ENCODE assay signal across 18 mouse cellular contexts in the genomic region with DNA sequence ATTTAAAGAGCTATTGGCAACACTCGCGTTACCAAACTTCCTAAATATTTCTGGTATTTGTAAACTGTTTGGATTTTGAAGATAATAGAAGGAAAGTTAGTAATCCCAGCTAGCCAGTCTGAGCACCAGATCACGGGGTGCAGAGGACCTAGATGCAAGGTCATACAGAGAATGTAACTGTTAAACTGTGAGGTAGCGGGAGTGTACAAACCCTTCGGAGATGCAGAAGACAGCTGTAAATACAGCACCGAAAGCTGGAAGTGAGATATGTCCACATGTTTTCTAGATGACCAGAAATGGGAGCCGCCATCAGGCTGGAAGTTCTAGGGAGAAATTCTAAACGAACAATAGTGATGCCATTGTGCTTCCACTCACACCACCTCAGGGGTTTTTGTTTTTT.
DNase-seq lines count a peak whose midpoint lies in the region; ATAC-seq and TF ChIP-seq lines count a peak whose summit lies in the region.
"Had no signal": no experiment of that assay in that cellular context is flagged by ENCODE, and none has a peak within 500 bp of the region (broad histone marks: within the 10 kb centered on the region; RNA-seq: fewer than 3 reads in every experiment).

No protein-coding gene starts in this region.

- H3K27me3 ChIP-seq in heart, embryonic 16.5 days (ENCODE audit: control insufficient read depth, insufficient read depth, low read length) = no peaks in the 10 kb centered on the region
- H3K27me3 ChIP-seq in kidney, postnatal 0 days (ENCODE audit: insufficient read depth, low read length) = no peaks in the 10 kb centered on the region
- H3K27me3 ChIP-seq in lung, embryonic 15.5 days = no peaks in the 10 kb centered on the region
- no peaks in the 10 kb centered on the region for H3K27me3 ChIP-seq in stomach, embryonic 14.5 days (ENCODE audit: control insufficient read depth, insufficient read depth, low read length)
- no peaks in the 10 kb centered on the region for H3K27me3 ChIP-seq in stomach, postnatal 0 days (ENCODE audit: control insufficient read depth, insufficient read depth, low read length)
- H3K27me3 ChIP-seq: embryonic facial prominence, embryonic 15.5 days; heart, embryonic 15.5 days had no signal

- ATAC-seq in heart, embryonic 16.5 days (replicated peaks; ENCODE audit: extremely low read depth, insufficient read depth, low FRiP score) = no peak
- no peak for ATAC-seq in kidney, postnatal 0 days (replicated peaks; ENCODE audit: low FRiP score, low read depth)
- peak; percentile 53; the same call in 1 of the 2 replicates for ATAC-seq in lung, embryonic 15.5 days (ENCODE audit: borderline replicate concordance, extremely low read depth, low FRiP score, low TSS enrichment)
- ATAC-seq in stomach, embryonic 14.5 days (ENCODE audit: insufficient number of reproducible peaks, insufficient read depth, low FRiP score, low read depth) = no peak
- ATAC-seq in stomach, postnatal 0 days (ENCODE audit: low FRiP score, low TSS enrichment) = no peak
- ATAC-seq: forebrain, embryonic 14.5 days had no signal

- no peak overlapping the region for H3K9ac ChIP-seq in heart, embryonic 16.5 days (ENCODE audit: low read length)
- no peak overlapping the region for H3K9ac ChIP-seq in kidney, postnatal 0 days (ENCODE audit: low read depth, low read length)
- H3K9ac ChIP-seq in lung, embryonic 15.5 days = no peak overlapping the region
- H3K9ac ChIP-seq in stomach, embryonic 14.5 days (replicated peaks; ENCODE audit: low read depth, low read length) = no peak overlapping the region
- H3K9ac ChIP-seq in stomach, postnatal 0 days (ENCODE audit: low read length) = no peak overlapping the region
- H3K9ac ChIP-seq: embryonic facial prominence, embryonic 15.5 days; heart, embryonic 15.5 days had no signal

- 59% methylated on average over 8 of the region's 8 CpGs for WGBS in heart, embryonic 16.5 days
- WGBS in kidney, postnatal 0 days = 66% methylated on average over 8 of the region's 8 CpGs
- 27% methylated on average over 8 of the region's 8 CpGs for WGBS in lung, embryonic 15.5 days
- 34% methylated on average over 8 of the region's 8 CpGs for WGBS in stomach, embryonic 14.5 days
- WGBS in stomach, postnatal 0 days = 32% methylated on average over 8 of the region's 8 CpGs

- peak overlapping the region; percentile 22; the same call in 1 of the 2 replicates for H3K4me2 ChIP-seq in heart, embryonic 16.5 days (ENCODE audit: low read depth, low read length)
- no peak overlapping the region for H3K4me2 ChIP-seq in kidney, postnatal 0 days (ENCODE audit: low read length)
- H3K4me2 ChIP-seq in lung, embryonic 15.5 days = peak overlapping the region; percentile 29
- peak overlapping the region; percentile 10; the same call in 1 of the 2 replicates for H3K4me2 ChIP-seq in stomach, embryonic 14.5 days (replicated peaks; ENCODE audit: low read depth, low read length)
- H3K4me2 ChIP-seq in stomach, postnatal 0 days (replicated peaks; ENCODE audit: low read depth) = no peak overlapping the region
- H3K4me2 ChIP-seq: embryonic facial prominence, embryonic 15.5 days; heart, embryonic 11.5 days; heart, embryonic 15.5 days had no signal

- 0 out of 2 replicates have a peak, but pooled peaks cover 3% of the 10 kb centered on the region for H3K4me1 ChIP-seq in heart, embryonic 16.5 days (ENCODE audit: control insufficient read depth, insufficient read depth, low read length)
- H3K4me1 ChIP-seq in kidney, postnatal 0 days (replicated peaks; ENCODE audit: insufficient read depth, low read length) = no peaks in the 10 kb centered on the region
- H3K4me1 ChIP-seq in lung, embryonic 15.5 days = 0 out of 2 replicates have a peak, but pooled peaks cover 3% of the 10 kb centered on the region
- no peaks in the 10 kb centered on the region for H3K4me1 ChIP-seq in stomach, embryonic 14.5 days (ENCODE audit: control insufficient read depth, insufficient read depth, low read length)
- 0 out of 2 replicates have a peak, but pooled peaks cover 2% of the 10 kb centered on the region for H3K4me1 ChIP-seq in stomach, postnatal 0 days (replicated peaks; ENCODE audit: control insufficient read depth, insufficient read depth)

- TF ChIP-seq EP300 in stomach, postnatal 0 days (optimal IDR thresholded peaks at IDR 0.05) = no peak

- no peak for TF ChIP-seq CTCF in kidney, postnatal 0 days (IDR thresholded peaks at IDR 0.05; ENCODE audit: low read depth)
- TF ChIP-seq CTCF in stomach, postnatal 0 days (IDR thresholded peaks at IDR 0.05; ENCODE audit: low read depth) = no peak

- H3K9me3 ChIP-seq in heart, embryonic 16.5 days (replicated peaks; ENCODE audit: control insufficient read depth, low read length) = no peaks in the 10 kb centered on the region
- no peaks in the 10 kb centered on the region for H3K9me3 ChIP-seq in kidney, postnatal 0 days (replicated peaks; ENCODE audit: low read length)
- no peaks in the 10 kb centered on the region for H3K9me3 ChIP-seq in lung, embryonic 15.5 days
- H3K9me3 ChIP-seq in stomach, embryonic 14.5 days (ENCODE audit: control insufficient read depth, low read depth, low read length) = no peaks in the 10 kb centered on the region
- no peaks in the 10 kb centered on the region for H3K9me3 ChIP-seq in stomach, postnatal 0 days (ENCODE audit: control insufficient read depth, low read length)
- H3K9me3 ChIP-seq: embryonic facial prominence, embryonic 15.5 days; forebrain, embryonic 10.5 days; heart, embryonic 15.5 days; hindbrain, embryonic 10.5 days had no signal

- no peaks in the 10 kb centered on the region for H3K36me3 ChIP-seq in heart, embryonic 16.5 days (ENCODE audit: control insufficient read depth, insufficient read depth)
- no peaks in the 10 kb centered on the region for H3K36me3 ChIP-seq in kidney, postnatal 0 days (ENCODE audit: insufficient read depth, low read length)
- H3K36me3 ChIP-seq in lung, embryonic 15.5 days = no peaks in the 10 kb centered on the region
- no peaks in the 10 kb centered on the region for H3K36me3 ChIP-seq in stomach, embryonic 14.5 days (ENCODE audit: control insufficient read depth, insufficient read depth, low read length)
- no peaks in the 10 kb centered on the region for H3K36me3 ChIP-seq in stomach, postnatal 0 days (ENCODE audit: control insufficient read depth, insufficient read depth, low read length)
- H3K36me3 ChIP-seq: embryonic facial prominence, embryonic 15.5 days; forebrain, embryonic 10.5 days; heart, embryonic 15.5 days; hindbrain, embryonic 10.5 days had no signal

- no peak overlapping the region for H3K27ac ChIP-seq in heart, embryonic 16.5 days (ENCODE audit: low read length)
- H3K27ac ChIP-seq in kidney, postnatal 0 days = no peak overlapping the region
- peak overlapping the region; percentile 38; the same call in 1 of the 2 replicates for H3K27ac ChIP-seq in lung, embryonic 15.5 days
- no peak overlapping the region for H3K27ac ChIP-seq in stomach, embryonic 14.5 days (ENCODE audit: low read length)
- no peak overlapping the region for H3K27ac ChIP-seq in stomach, postnatal 0 days (replicated peaks)
- H3K27ac ChIP-seq: embryonic facial prominence, embryonic 15.5 days; forebrain, embryonic 10.5 days; gastrocnemius, adult 2 months; heart, embryonic 15.5 days; hindbrain, embryonic 10.5 days had no signal

- DNase-seq in heart, adult 8-10 months (ENCODE audit: low spot score) = no peak
- peak; percentile 9 for DNase-seq in kidney, postnatal 0 days (ENCODE audit: low spot score)
- no peak for DNase-seq in kidney, adult 11 months
- no peak for DNase-seq in lung, postnatal 25 days (ENCODE audit: low spot score)
- no peak for DNase-seq in stomach, postnatal 0 days (ENCODE audit: low spot score)
- DNase-seq: cerebellum, adult 8-10 months; gastrocnemius, adult 2 months; gastrocnemius, postnatal 25 days had no signal

- H3K4me3 ChIP-seq in heart, embryonic 16.5 days (ENCODE audit: low read length) = no peak overlapping the region
- no peak overlapping the region for H3K4me3 ChIP-seq in kidney, postnatal 0 days (replicated peaks; ENCODE audit: low read depth, low read length)
- no peak overlapping the region for H3K4me3 ChIP-seq in lung, embryonic 15.5 days
- H3K4me3 ChIP-seq in stomach, embryonic 14.5 days (ENCODE audit: low read depth, low read length) = no peak overlapping the region
- no peak overlapping the region for H3K4me3 ChIP-seq in stomach, postnatal 0 days (ENCODE audit: low read depth, low read length)
- H3K4me3 ChIP-seq: embryonic facial prominence, embryonic 15.5 days; erythroblast, embryonic 14.5 days; forebrain, embryonic 10.5 days; gastrocnemius, adult 2 months; heart, embryonic 15.5 days; hindbrain, embryonic 10.5 days had no signal

Comparison
In these comparisons a context has a peak if more than half of its experiments do, and no peak if none do; other contexts are left out.
1. H3K4me2 ChIP-seq: peak in heart, embryonic 16.5 days (single experiment), lung, embryonic 15.5 days (single experiment) and stomach, embryonic 14.5 days (single experiment); none in kidney, postnatal 0 days (single experiment) and stomach, postnatal 0 days (single experiment).